Mouse (Mus musculus) right cerebral cortex, postnatal 36 days (tissue): ENCODE results near the gene Ppp1ca.

Experiments used
- DNase-seq, 2 experiments: peaks; one replicate each; pipeline ENCODE4 v3.0.0; 2022; ENCODE audit warnings: low spot score in 2 of 2, mixed read lengths in 1 of 2

The Ppp1ca gene

DNA sequence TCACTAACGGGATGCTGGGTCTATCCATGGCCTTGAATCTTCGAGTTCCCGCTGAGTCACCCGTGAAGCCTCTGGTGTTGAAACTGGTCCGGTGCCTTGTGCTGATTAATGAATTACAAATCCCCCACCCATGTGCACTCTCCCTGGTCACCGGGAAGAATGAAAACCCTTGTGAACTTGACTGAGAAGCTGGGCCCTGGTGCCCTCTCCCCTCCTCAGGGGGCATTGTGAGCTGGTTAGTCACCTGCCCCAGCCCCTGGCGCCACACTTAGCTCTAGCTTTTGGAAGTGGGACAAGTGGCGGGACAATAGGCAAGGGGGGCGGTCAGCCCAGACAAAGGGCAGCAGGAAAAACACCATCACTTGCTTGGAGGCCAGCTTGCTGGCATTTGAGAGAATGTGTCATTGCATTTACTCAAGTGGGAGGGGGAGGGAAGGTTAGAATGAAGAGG, 21.7 kb downstream of the Ppp1ca start:
- DNase-seq: no peak

- DNase-seq: no peak
These were observed 22.4 kb downstream of the Ppp1ca start, which contains the start of the genes Clcf1 and AC109138.7 for GRCm38 (mm10) chr19:4214071-4214770. TSS of gene Clcf1 (plus strand) at chr19:4214238. TSS of gene AC109138.7 (plus strand) at chr19:4214357.

- DNase-seq: no peak
These were observed 23.0 kb downstream of the Ppp1ca start for GRCm38 (mm10) chr19:4214771-4215450.

DNA sequence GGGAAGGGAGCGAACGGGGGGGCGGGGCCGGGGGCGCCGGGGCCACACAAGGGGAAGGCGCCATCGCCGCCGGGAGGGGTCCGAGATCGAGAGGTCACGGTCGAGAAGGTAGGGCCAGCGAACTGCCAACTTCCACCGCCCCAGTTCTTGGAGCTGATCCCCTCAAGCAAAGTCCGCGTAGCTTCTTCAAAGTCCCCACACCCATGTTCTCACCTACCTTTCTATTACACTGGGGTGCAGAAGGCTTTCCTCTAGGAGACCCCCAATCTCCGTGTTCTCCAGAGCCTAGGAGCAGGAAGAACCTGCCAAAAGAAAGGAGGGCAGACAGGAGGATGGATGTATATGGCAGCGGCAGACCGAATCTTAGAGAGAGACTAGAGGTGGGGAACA, 23.6 kb downstream of the Ppp1ca start:
- no peak for DNase-seq

- DNase-seq: no peak
These were observed 24.3 kb downstream of the Ppp1ca start for GRCm38 (mm10) chr19:4216041-4216685.

DNA sequence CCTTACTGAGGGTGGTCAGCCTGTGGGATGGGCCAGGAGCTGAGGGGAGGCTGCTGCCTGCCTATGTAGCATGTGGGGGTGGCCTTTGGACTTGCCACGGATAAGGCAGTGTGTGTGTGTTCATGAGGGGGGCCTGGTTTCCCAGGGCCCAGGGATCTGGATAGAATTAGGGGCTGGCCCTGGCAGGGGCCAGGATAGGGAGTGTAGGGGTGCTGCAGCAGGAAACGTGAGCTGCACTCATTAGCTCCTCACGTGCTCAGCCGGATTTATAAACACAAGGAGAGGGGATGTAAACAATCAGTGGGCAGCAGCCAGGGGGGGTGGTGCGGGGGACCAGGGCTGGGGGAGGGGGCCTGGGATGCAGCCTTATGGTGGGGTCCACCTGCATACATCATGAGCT, 25.3 kb downstream of the Ppp1ca start:
- no peak for DNase-seq

DNA sequence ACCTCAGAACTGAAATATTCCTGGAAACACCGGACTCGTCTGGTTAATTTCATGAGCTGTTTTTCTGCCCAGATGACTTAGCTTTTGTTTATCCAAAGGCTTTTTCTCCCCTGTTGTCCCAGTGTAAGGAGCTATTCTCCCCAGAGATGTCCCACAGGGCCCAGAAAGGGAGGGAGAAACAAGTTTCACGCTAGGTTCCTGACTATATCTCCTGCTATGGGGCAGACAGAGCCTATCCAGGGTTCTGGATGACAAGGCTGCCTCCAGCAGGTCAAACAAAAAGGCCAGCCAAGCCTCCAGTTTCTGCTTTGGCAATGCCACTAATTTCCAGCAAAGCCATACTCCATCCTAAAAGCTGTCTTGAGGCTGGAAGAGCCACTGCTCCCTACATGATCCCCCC, 26.0 kb downstream of the Ppp1ca start:
- DNase-seq: no peak

- no peak for DNase-seq
These were observed 26.4 kb downstream of the Ppp1ca start for GRCm38 (mm10) chr19:4218293-4218692.

DNA sequence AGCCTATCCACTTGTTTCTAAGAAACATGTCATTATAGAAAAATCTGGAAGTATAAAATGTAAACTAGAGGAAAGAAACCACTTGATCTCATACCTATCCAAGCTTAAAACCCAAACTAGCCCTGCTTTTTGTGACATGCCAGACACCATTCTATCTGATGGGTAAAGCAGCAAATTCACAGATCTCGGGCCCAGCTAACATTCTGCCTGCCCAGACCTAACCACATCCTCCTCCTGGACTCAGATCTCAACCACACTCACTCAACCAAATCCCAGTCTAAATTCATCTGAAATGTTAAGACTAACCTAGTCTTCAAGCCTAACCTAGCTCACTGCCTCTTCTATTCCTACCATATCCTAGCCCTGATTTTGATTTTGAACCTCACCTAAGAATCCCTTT, 26.9 kb downstream of the Ppp1ca start:
- no peak for DNase-seq

DNA sequence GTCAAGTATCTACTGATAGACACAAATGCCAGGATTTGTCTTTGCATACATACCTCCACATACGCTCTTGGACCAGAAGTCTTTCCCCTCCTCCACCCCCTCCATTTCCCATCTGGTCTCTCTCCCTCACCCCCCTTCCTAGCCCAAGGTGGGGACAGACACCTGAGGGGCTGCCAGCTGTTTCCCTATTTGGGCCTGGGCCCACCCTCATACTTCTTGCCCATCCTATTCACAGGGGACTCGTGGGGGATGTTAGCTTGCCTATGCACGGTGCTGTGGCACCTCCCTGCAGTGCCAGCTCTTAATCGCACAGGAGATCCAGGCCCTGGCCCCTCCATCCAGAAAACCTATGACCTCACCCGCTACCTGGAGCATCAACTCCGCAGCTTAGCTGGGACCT, 28.1 kb downstream of the Ppp1ca start:
- no peak for DNase-seq

DNA sequence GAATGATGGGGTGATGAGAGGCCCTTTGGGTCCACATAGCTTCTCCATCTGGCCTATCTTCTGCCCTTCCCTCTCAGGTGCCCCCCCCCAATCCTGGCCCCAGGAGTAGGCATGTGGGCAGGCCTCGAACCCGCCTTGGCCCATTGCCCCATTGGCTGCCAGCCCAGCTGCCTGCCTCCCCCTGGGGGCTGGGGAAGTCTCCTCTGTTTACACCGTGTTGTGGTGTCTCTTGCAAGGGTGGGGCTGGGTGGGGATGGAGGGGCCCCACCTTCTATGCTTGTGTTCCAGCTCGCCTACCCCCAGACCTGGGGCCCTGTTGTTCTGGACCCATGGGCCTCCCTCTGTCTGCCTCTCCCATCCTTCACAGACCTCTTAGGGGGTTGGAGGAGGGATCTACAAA, 28.6 kb downstream of the Ppp1ca start:
- no peak for DNase-seq

GRCm38 (mm10) chr19:4220957-4221743, 29.3 kb downstream of the Ppp1ca start:
- DNase-seq: no peak

DNA sequence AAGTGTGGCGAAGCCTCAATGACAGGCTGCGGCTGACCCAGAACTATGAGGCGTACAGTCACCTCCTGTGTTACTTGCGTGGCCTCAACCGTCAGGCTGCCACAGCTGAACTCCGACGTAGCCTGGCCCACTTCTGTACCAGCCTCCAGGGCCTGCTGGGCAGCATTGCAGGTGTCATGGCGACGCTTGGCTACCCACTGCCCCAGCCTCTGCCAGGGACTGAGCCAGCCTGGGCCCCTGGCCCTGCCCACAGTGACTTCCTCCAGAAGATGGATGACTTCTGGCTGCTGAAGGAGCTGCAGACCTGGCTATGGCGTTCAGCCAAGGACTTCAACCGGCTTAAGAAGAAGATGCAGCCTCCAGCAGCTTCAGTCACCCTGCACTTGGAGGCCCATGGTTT, 30.3 kb downstream of the Ppp1ca start:
- no peak for DNase-seq

- DNase-seq: no peak
These were observed 34.9 kb downstream of the Ppp1ca start for GRCm38 (mm10) chr19:4226779-4227178.

DNA sequence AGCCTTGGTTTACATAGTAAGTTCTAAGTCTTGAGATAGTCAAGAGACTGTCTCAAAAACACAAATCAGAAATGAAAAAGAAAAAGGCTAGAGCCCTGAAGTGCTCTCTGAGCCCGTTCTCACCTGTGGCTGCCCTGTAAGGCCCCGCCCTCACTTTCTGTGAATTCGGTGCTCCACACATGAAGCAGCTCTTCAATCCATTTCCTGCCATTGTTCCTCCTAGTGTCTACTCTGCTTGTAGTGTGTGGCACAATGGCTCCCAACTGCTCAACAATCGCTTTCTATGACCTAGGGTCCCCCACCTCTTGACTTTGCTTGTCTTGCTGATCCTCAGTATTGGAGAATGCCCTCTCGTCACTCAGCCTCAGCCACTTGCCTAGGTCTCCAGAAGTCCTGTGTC, 35.6 kb downstream of the Ppp1ca start:
- no peak for DNase-seq

DNA sequence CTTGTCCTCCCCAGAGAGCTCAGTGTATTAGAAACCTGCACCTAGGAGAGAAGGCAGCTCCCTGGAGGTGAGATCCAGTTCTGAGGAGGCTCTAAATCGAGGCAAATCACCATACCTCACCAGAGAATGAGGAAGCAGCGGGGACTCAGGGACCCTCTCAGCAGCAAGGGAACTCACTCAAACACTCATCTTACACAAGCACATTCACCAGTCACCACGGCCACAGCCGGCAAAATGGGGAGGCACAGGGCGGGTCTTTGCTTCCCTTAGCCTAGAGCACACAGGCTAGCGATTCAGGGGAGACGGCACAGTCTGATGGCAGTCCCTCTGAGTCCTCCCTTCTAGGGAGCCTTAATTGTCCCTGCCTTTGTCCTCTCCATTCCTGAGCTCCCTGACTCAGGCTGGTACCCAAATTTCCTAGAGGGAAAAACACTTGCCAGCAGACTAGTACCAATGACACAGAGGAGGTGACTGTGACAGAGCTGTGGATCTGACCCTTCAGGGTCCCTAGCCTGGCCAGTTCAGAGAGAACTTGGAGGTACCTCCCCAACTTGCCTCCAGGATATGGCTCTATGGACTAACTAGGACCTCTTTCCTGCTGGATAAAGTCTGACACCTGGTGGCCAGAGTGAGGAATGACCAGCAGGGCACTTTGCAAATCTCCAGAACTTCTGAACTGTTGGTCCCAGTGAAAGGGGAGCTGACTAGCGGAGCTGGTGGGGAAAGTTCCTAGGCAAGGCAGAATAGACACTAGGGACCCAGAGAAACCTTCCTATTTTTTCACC, 36.2 kb downstream of the Ppp1ca start:
- peak; percentile 37 to 41 for DNase-seq

- no peak for DNase-seq
These were observed 37.0 kb downstream of the Ppp1ca start for GRCm38 (mm10) chr19:4228891-4229290.

DNA sequence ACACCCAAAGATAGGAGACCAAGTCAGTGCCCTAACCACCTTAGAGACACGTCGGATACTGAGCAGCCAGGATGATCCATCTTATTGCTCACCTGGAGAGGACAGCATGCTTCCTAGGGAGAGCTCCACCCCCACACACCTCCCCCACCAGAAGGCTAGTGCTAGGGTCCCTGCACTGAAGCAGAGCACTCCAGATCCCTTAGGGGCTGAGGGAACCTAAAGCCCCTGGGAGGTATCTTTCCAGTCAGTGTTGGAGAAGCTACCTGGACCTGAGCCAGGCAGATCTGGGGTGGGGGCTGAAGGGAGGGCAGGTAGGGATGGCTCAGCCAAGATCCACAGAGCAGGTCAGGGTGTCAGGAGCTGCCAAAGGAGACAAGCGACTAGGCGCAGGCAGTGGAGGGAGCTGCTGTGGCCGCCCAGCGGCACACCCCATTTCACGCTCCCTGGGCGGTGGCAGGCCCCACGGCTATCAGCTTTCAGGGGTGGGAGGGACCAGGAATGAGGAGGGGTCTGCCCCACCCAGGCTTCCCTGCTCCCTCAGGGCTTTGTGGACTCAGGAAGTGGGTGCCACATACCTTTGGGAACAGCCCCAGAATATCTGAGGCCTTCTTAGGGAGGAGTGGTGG, 37.7 kb downstream of the Ppp1ca start:
- DNase-seq: no peak

DNA sequence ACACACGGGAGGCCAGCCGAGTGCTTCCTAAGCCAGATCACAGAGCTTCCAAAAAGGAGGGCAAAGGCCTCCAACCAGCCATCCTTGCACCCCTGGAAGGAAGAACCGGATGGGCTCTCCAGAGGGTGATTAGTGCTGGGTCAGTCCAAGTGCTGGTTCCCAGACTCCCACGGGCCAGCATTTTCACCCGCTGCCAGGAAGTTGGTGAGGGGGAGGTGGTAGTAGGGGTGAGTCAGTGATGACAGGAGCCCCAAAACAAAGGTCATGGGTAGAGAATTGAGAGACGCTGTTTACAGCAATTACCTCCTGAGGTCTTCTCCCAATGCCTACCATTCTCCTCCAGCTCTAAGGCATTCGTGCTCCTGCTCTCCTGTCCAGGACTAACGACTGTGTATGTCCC, 38.5 kb downstream of the Ppp1ca start:
- DNase-seq: no peak

DNA sequence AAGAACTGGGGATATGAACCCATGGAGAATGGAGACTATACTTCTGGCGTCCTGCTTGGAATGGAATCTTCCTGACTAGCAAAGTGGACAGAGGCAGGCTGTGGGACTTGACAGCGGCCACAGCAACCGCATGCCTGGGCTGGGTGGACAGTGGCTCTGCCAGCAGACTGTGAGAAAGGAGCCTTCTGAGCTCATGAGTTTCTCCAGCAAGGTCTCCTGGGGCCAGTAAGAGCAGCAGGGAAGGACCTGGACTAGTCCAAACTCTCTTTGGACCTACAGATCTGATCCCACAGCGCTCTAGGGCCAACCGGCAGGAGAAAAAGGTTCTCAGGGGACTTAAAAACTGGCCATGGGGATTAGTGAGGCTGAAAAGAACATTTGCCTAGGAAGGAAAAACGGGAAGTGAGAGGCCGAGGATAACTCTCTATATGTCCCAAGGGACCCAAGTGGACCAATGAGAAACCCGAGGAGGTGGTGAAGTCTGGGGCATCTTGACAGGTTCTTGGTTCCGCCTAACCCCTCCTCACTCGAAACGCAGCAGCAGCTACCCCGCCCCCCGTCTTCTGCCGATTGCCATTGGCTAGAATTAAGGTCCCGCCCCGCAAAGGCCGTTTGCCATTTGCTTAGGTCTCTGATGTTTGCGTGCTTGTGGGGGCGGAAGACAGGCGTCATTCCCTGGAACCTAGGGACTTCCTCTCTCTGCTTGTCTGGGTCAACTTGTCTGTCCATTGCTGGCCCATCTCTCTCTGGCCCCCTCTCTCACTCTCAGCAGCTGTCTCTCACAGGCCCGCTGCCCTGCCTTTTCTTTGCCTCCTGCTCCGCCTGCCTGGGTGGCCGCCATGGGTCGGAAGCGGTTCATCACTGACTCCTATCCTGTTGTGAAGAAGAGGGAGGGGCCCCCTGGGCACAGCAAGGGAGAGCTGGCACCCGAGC, 39.7 kb downstream of the Ppp1ca start, which contains the start of gene Pold4:
Gene Pold4, plus strand, starts transcription at position 647 of the 933 bp plus-strand sequence.
- DNase-seq: peak; percentile 97 to 98
